Mouse (Mus musculus): ENCODE results near the gene Arhgap22.

DNA sequence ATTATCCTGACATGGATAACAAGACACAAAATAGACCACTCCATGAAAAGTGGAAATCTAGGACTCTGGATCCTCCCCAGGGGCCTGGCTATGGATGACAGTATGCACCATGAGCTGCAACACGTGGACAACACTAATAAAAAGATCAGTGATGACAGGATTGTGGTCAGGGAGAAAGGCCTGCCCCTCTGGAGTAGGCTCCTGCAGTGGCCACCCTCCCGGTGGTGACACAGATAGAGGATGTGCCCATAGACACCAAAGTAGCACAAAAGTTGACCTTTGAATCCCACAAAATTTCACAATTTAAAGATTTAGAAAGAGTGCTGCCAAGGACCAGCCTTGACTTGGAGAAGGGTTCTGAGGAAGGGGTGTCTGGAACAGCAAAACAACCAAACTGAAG, 29.4 kb downstream of the Arhgap22 start:
- no peak for TF ChIP-seq ZKSCAN1 (IDR thresholded peaks at IDR 0.05; ENCODE audit: borderline replicate concordance, low read depth, low read length)
- no peak for TF ChIP-seq POLR2A (IDR thresholded peaks at IDR 0.05; ENCODE audit: low read depth, low read length)
- no peak for TF ChIP-seq MAX (IDR thresholded peaks at IDR 0.05; ENCODE audit: low read length)

All from CH12.LX (cell line).